Mouse (Mus musculus): ENCODE measurements at regions not wholly inside any gene's neighbourhood (a gene's known extent, or its start where the extent isn't known, plus 50 kb on each side); places are given as distances from the start of the nearest gene placed in this dataset.
A peak's percentile ranks its signal among the peaks of the same experiment; 100 is the strongest.

- H3K9me3 ChIP-seq = no peaks in the 10 kb centered on the region
- no peak overlapping the region for H3K27ac ChIP-seq
- H3K36me3 ChIP-seq = no peaks in the 10 kb centered on the region
- no peak for ATAC-seq
- H3K9ac ChIP-seq = no peak overlapping the region
- no peak overlapping the region for H3K4me3 ChIP-seq (replicated peaks)
- H3K4me2 ChIP-seq (replicated peaks) = no peak overlapping the region
- H3K4me1 ChIP-seq (replicated peaks) = no peaks in the 10 kb centered on the region
- WGBS = 66% methylated on average over 6 of the region's 6 CpGs
- no peaks in the 10 kb centered on the region for H3K27me3 ChIP-seq (replicated peaks)
Measured at GRCm38 (mm10) chr1:71880480-71880879, 227.5 kb upstream of the Fn1 start.

GRCm38 (mm10) chr1:71876712-71877401 is 223.9 kb upstream of the Fn1 start:
- no peaks in the 10 kb centered on the region for H3K27me3 ChIP-seq (replicated peaks)
- H3K4me1 ChIP-seq (replicated peaks) = no peaks in the 10 kb centered on the region
- H3K4me2 ChIP-seq (replicated peaks) = no peak overlapping the region
- ATAC-seq = no peak
- H3K4me3 ChIP-seq (replicated peaks) = no peak overlapping the region
- WGBS = 83% methylated on average over 9 of the region's 9 CpGs
- no peaks in the 10 kb centered on the region for H3K9me3 ChIP-seq
- no peaks in the 10 kb centered on the region for H3K36me3 ChIP-seq
- no peak overlapping the region for H3K9ac ChIP-seq
- H3K27ac ChIP-seq = no peak overlapping the region

- Histone ChIP-seq H3K36me3 (no peaks in the 10 kb centered on the region), H3K9me3 (no peaks in the 10 kb centered on the region), H3K4me2 (replicated peaks) (no peak overlapping the region), H3K4me3 (replicated peaks) (no peak overlapping the region), H3K9ac (no peak overlapping the region), H3K27me3 (replicated peaks) (no peaks in the 10 kb centered on the region), H3K27ac (no peak overlapping the region), H3K4me1 (replicated peaks) (no peaks in the 10 kb centered on the region)
- ATAC-seq = no peak
- WGBS = 86% methylated on average over 2 of the region's 2 CpGs
Measured at GRCm38 (mm10) chr1:71874037-71874436, 221.0 kb upstream of the Fn1 start.

- no peaks in the 10 kb centered on the region; the same call in 1 of the 2 replicates for H3K4me1 ChIP-seq (replicated peaks)
- 15% methylated on average over 4 of the region's 4 CpGs for WGBS
- ATAC-seq = no peak
- H3K27ac ChIP-seq = no peak overlapping the region
- no peaks in the 10 kb centered on the region for H3K36me3 ChIP-seq
- H3K9me3 ChIP-seq = no peaks in the 10 kb centered on the region
- H3K9ac ChIP-seq = no peak overlapping the region
- H3K4me3 ChIP-seq (replicated peaks) = no peak overlapping the region
- no peaks in the 10 kb centered on the region for H3K27me3 ChIP-seq (replicated peaks)
- H3K4me2 ChIP-seq (replicated peaks) = no peak overlapping the region
Measured at GRCm38 (mm10) chr1:71865670-71866069, 212.7 kb upstream of the Fn1 start.

- H3K27ac ChIP-seq = no peak overlapping the region
- no peaks in the 10 kb centered on the region for H3K36me3 ChIP-seq
- 71% methylated on average over 9 of the region's 9 CpGs for WGBS
- H3K4me3 ChIP-seq (replicated peaks) = no peak overlapping the region
- ATAC-seq = no peak
- H3K27me3 ChIP-seq (replicated peaks) = no peaks in the 10 kb centered on the region
- no peaks in the 10 kb centered on the region; the same call in 1 of the 2 replicates for H3K4me1 ChIP-seq (replicated peaks)
- no peak overlapping the region for H3K4me2 ChIP-seq (replicated peaks)
- H3K9me3 ChIP-seq = no peaks in the 10 kb centered on the region
- H3K9ac ChIP-seq = no peak overlapping the region
Measured at GRCm38 (mm10) chr1:71864749-71865148, 211.7 kb upstream of the Fn1 start.

- no peaks in the 10 kb centered on the region for H3K4me1 ChIP-seq (replicated peaks)
- no peaks in the 10 kb centered on the region for H3K27me3 ChIP-seq (replicated peaks)
- no peak overlapping the region for H3K4me3 ChIP-seq (replicated peaks)
- no peak overlapping the region for H3K4me2 ChIP-seq (replicated peaks)
- WGBS = 91% methylated on average over 2 of the region's 2 CpGs
- H3K27ac ChIP-seq = no peak overlapping the region
- H3K36me3 ChIP-seq = no peaks in the 10 kb centered on the region
- no peaks in the 10 kb centered on the region for H3K9me3 ChIP-seq
- no peak for ATAC-seq
- no peak overlapping the region for H3K9ac ChIP-seq
Measured at GRCm38 (mm10) chr1:71853212-71853611, 200.2 kb upstream of the Fn1 start.

GRCm38 (mm10) chr1:71851268-71851667 is 198.3 kb upstream of the Fn1 start:
- no peaks in the 10 kb centered on the region for H3K36me3 ChIP-seq
- H3K4me2 ChIP-seq (replicated peaks) = no peak overlapping the region
- H3K27ac ChIP-seq = no peak overlapping the region
- H3K9ac ChIP-seq = no peak overlapping the region
- H3K4me3 ChIP-seq (replicated peaks) = no peak overlapping the region
- 57% methylated on average over 8 of the region's 8 CpGs for WGBS
- no peaks in the 10 kb centered on the region for H3K4me1 ChIP-seq (replicated peaks)
- no peaks in the 10 kb centered on the region for H3K27me3 ChIP-seq (replicated peaks)
- H3K9me3 ChIP-seq = no peaks in the 10 kb centered on the region
- no peak for ATAC-seq

- H3K27me3 ChIP-seq (replicated peaks) = no peaks in the 10 kb centered on the region
- H3K9me3 ChIP-seq = no peaks in the 10 kb centered on the region
- 82% methylated on average over 5 of the region's 5 CpGs for WGBS
- no peak overlapping the region for H3K27ac ChIP-seq
- no peak overlapping the region for H3K9ac ChIP-seq
- ATAC-seq = no peak
- no peak overlapping the region for H3K4me2 ChIP-seq (replicated peaks)
- H3K4me1 ChIP-seq (replicated peaks) = peaks cover 5% of the 10 kb centered on the region
- no peaks in the 10 kb centered on the region for H3K36me3 ChIP-seq
- H3K4me3 ChIP-seq (replicated peaks) = no peak overlapping the region
Measured at GRCm38 (mm10) chr1:71848656-71849055, 195.7 kb upstream of the Fn1 start.

- Histone ChIP-seq H3K4me2 (replicated peaks) (peak overlapping the region; percentile 30), H3K27ac (peak overlapping the region; percentile 71), H3K4me3 (replicated peaks) (no peak overlapping the region), H3K4me1 (replicated peaks) (peaks cover 5% of the 10 kb centered on the region), H3K9ac (no peak overlapping the region), H3K9me3 (no peaks in the 10 kb centered on the region), H3K27me3 (replicated peaks) (no peaks in the 10 kb centered on the region), H3K36me3 (no peaks in the 10 kb centered on the region)
- ATAC-seq = peak; percentile 70
- WGBS = 34% methylated on average over 16 of the region's 16 CpGs
Measured at GRCm38 (mm10) chr1:71844938-71845685, 192.1 kb upstream of the Fn1 start.

GRCm38 (mm10) chr1:71837764-71838163 is 184.8 kb upstream of the Fn1 start:
- 29% methylated on average over 12 of the region's 12 CpGs for WGBS
- Histone ChIP-seq H3K9me3 (no peaks in the 10 kb centered on the region), H3K4me2 (replicated peaks) (peak overlapping the region; percentile 51), H3K27me3 (replicated peaks) (no peaks in the 10 kb centered on the region), H3K27ac (peak overlapping the region; percentile 81), H3K9ac (no peak overlapping the region), H3K4me1 (replicated peaks) (0 out of 2 replicates have a peak, but pooled peaks cover 4% of the 10 kb centered on the region), H3K36me3 (no peaks in the 10 kb centered on the region), H3K4me3 (replicated peaks) (peak overlapping the region; percentile 10; the same call in 1 of the 2 replicates)
- peak; percentile 84 for ATAC-seq

GRCm38 (mm10) chr1:71837039-71837648 is 184.1 kb upstream of the Fn1 start:
- H3K27ac ChIP-seq = peak overlapping the region; percentile 81
- no peaks in the 10 kb centered on the region for H3K9me3 ChIP-seq
- H3K36me3 ChIP-seq = no peaks in the 10 kb centered on the region
- no peak overlapping the region for H3K9ac ChIP-seq
- 0 out of 2 replicates have a peak, but pooled peaks cover 4% of the 10 kb centered on the region for H3K4me1 ChIP-seq (replicated peaks)
- WGBS = 49% methylated on average over 20 of the region's 20 CpGs
- H3K4me2 ChIP-seq (replicated peaks) = peak overlapping the region; percentile 51
- ATAC-seq = peak; percentile 96
- no peaks in the 10 kb centered on the region for H3K27me3 ChIP-seq (replicated peaks)
- H3K4me3 ChIP-seq (replicated peaks) = peak overlapping the region; percentile 10; the same call in 1 of the 2 replicates

- Histone ChIP-seq H3K36me3 (no peaks in the 10 kb centered on the region), H3K9ac (no peak overlapping the region), H3K27ac (no peak overlapping the region), H3K27me3 (replicated peaks) (no peaks in the 10 kb centered on the region), H3K4me1 (replicated peaks) (no peaks in the 10 kb centered on the region), H3K4me2 (replicated peaks) (no peak overlapping the region), H3K9me3 (no peaks in the 10 kb centered on the region), H3K4me3 (replicated peaks) (no peak overlapping the region)
- 88% methylated on average over 6 of the region's 6 CpGs for WGBS
- ATAC-seq = no peak
Measured at GRCm38 (mm10) chr1:71830379-71830778, 177.4 kb upstream of the Fn1 start.
